Mouse (Mus musculus) CD4-positive, CD25-positive, alpha-beta regulatory T cell, adult 4 months (primary cell): ENCODE measurements at regions not wholly inside any gene's neighbourhood (a gene's known extent, or its start where the extent isn't known, plus 50 kb on each side); places are given as distances from the start of the nearest gene placed in this dataset.
A peak's percentile ranks its signal among the peaks of the same experiment; 100 is the strongest.
"Not testable (repeated sequence)": the region's sequence is repeated elsewhere in the genome, so short reads cannot be mapped to it uniquely, and the experiment has no call there.

Experiments
- ATAC-seq: one replicate; pipeline ENCODE4 v1.8.0; 2017

- ATAC-seq, result not testable (repeated sequence)
Observed at GRCm38 (mm10) chr14:53792432-53792831, 461.5 kb downstream of the Dad1 start.

GRCm38 (mm10) chr14:53785547-53785946, 468.4 kb downstream of the Dad1 start:
- not testable (repeated sequence) for ATAC-seq

GRCm38 (mm10) chr14:53777375-53777774, 476.5 kb downstream of the Dad1 start:
- ATAC-seq, result no peak

GRCm38 (mm10) chr14:53776717-53777116, 477.2 kb downstream of the Dad1 start:
- ATAC-seq, result not testable (repeated sequence)

- ATAC-seq, result peak; percentile 86
Observed at GRCm38 (mm10) chr14:53766501-53766900, 487.4 kb downstream of the Dad1 start.

- ATAC-seq, result not testable (repeated sequence)
Observed at GRCm38 (mm10) chr14:53765918-53766317, 488.0 kb downstream of the Dad1 start.

GRCm38 (mm10) chr14:53760578-53760977, 493.3 kb downstream of the Dad1 start:
- peak; percentile 70 for ATAC-seq

- not testable (repeated sequence) for ATAC-seq
Observed at GRCm38 (mm10) chr14:53757782-53758181, 496.1 kb downstream of the Dad1 start.

- ATAC-seq, result not testable (repeated sequence)
Observed at GRCm38 (mm10) chr14:53757095-53757494, 496.8 kb downstream of the Dad1 start.

GRCm38 (mm10) chr14:53750703-53751441, 503.0 kb downstream of the Dad1 start:
- no peak for ATAC-seq

GRCm38 (mm10) chr14:53743552-53743951, 510.4 kb downstream of the Dad1 start:
- ATAC-seq, result peak; percentile 56

- ATAC-seq, result peak; percentile 53
Observed at GRCm38 (mm10) chr14:53742864-53743263, 511.0 kb downstream of the Dad1 start.

GRCm38 (mm10) chr14:53741246-53741645, 512.7 kb downstream of the Dad1 start:
- peak; percentile 40 for ATAC-seq

- ATAC-seq, result peak; percentile 65
Observed at GRCm38 (mm10) chr14:53737962-53738361, 515.9 kb downstream of the Dad1 start.

- ATAC-seq, result peak; percentile 58
Observed at GRCm38 (mm10) chr14:53736274-53736673, 517.6 kb downstream of the Dad1 start.

- ATAC-seq, result not testable (repeated sequence)
Observed at GRCm38 (mm10) chr14:53731600-53731999, 522.3 kb downstream of the Dad1 start.

GRCm38 (mm10) chr14:53729877-53730276, 524.0 kb downstream of the Dad1 start:
- peak; percentile 45 for ATAC-seq

GRCm38 (mm10) chr14:53729149-53729548, 524.8 kb downstream of the Dad1 start:
- ATAC-seq, result not testable (repeated sequence)

GRCm38 (mm10) chr14:53726914-53727313, 527.0 kb downstream of the Dad1 start:
- ATAC-seq, result not testable (repeated sequence)

- not testable (repeated sequence) for ATAC-seq
Observed at GRCm38 (mm10) chr14:53723611-53724010, 530.3 kb downstream of the Dad1 start.

GRCm38 (mm10) chr14:53721901-53722300, 532.0 kb downstream of the Dad1 start:
- not testable (repeated sequence) for ATAC-seq

- ATAC-seq, result peak; percentile 47
Observed at GRCm38 (mm10) chr14:53709627-53710026, 544.3 kb downstream of the Dad1 start.

- ATAC-seq, result not testable (repeated sequence)
Observed at GRCm38 (mm10) chr14:53704351-53704750, 549.6 kb downstream of the Dad1 start.

GRCm38 (mm10) chr14:53703593-53703992, 550.3 kb downstream of the Dad1 start:
- ATAC-seq, result peak; percentile 34
